Comparison of ENCODE assay signal across 8 mouse cellular contexts in the genomic region with DNA sequence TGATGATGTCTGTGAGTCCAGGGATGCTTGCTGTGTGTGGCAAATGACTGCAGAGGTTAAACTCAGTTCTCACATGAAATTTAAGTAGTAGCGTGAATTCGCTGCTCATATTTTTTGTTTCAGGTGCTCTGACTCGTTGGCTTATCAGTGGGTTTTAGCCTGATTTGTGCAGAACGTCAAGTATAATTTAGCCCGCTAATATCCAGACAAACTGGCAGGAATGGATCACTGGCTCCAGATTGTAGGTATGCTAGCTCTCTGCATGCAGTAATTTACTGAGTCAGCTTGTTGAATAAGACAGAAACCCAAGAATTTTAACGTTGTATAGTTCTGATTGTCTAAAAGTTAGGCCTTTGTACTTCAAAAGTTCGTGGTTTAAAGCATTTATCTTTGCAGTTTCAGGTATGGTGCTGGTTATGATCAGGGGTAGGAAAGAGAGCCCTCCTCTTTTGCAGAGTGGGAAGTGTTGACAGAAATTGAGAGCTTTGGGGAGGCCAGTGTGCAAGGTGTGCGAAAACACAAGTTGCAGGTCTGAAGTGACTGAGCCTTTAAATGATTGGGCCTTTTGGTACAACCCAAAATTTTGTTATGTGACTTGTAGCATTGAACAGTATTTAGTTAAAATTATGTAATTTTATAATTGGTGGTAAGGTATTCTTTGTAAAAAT. TPM values are rescaled to one million over a fixed set of nuclear protein-coding genes. Genes with fewer than 3 reads are reported as not detected.
DNase-seq lines count a peak whose midpoint lies in the region; ATAC-seq and TF ChIP-seq lines count a peak whose summit lies in the region.

No protein-coding gene starts in this region.

- no peak for ATAC-seq in heart, embryonic 13.5 days (ENCODE audit: extremely low read depth, insufficient number of reproducible peaks, low FRiP score, low TSS enrichment)
- no peak for ATAC-seq in forebrain, embryonic 14.5 days
- no peak for ATAC-seq in liver, postnatal 0 days

- no peaks in the 10 kb centered on the region; the same call in 1 of the 2 replicates for H3K36me3 ChIP-seq in heart, embryonic 13.5 days
- peaks cover 38% of the 10 kb centered on the region for H3K36me3 ChIP-seq in E14TG2a.4 (ENCODE audit: insufficient read depth, low read length)
- no peaks in the 10 kb centered on the region for H3K36me3 ChIP-seq in forebrain, embryonic 14.5 days (ENCODE audit: control insufficient read depth, insufficient read depth, low read length)
- 0 out of 2 replicates have a peak, but pooled peaks cover 2% of the 10 kb centered on the region for H3K36me3 ChIP-seq in liver, postnatal 0 days (replicated peaks; ENCODE audit: insufficient read depth, low read length)

- DNase-seq in heart, postnatal 36 days = no peak
- peak; percentile 8 for DNase-seq in forebrain, embryonic 14.5 days (ENCODE audit: low spot score)
- DNase-seq in liver, postnatal 0 days = no peak
- DNase-seq in urinary bladder, postnatal 4 days (ENCODE audit: low spot score in 2 of 2) = no peak
- DNase-seq in right cerebral cortex, postnatal 10 days (ENCODE audit: low spot score in 2 of 2) = no peak
- DNase-seq in spleen, postnatal 36 days (ENCODE audit: low spot score in 2 of 2) = no peak

- no peak for TF ChIP-seq CTCF in E14TG2a.4 (conservative IDR thresholded peaks at IDR 0.05; ENCODE audit: low read length)
- no peak for TF ChIP-seq CTCF in liver, postnatal 0 days (IDR thresholded peaks at IDR 0.05; ENCODE audit: low read depth)

- intact Hi-C loops in heart, postnatal 36 days (cut with DNase I) = loop anchor here (2.0 to 10.0 kb wide), 6 partner anchors 19 to 325 kb away; no protein-coding TSS in a partner anchor

- H3K9me3 ChIP-seq in heart, embryonic 13.5 days = no peaks in the 10 kb centered on the region
- no peaks in the 10 kb centered on the region for H3K9me3 ChIP-seq in E14TG2a.4 (ENCODE audit: low read length)
- H3K9me3 ChIP-seq in forebrain, embryonic 14.5 days (replicated peaks; ENCODE audit: control insufficient read depth, low read length) = no peaks in the 10 kb centered on the region
- H3K9me3 ChIP-seq in liver, postnatal 0 days (ENCODE audit: low read length) = no peaks in the 10 kb centered on the region

- no peak for TF ChIP-seq EP300 in liver, postnatal 0 days (IDR thresholded peaks at IDR 0.05; ENCODE audit: low read depth)

- peaks cover 5% of the 10 kb centered on the region for H3K27me3 ChIP-seq in heart, embryonic 13.5 days (replicated peaks)
- no peaks in the 10 kb centered on the region for H3K27me3 ChIP-seq in E14TG2a.4 (ENCODE audit: insufficient read depth, low read length)
- H3K27me3 ChIP-seq in forebrain, embryonic 14.5 days (replicated peaks; ENCODE audit: control insufficient read depth, insufficient read depth, low read length) = no peaks in the 10 kb centered on the region
- H3K27me3 ChIP-seq in liver, postnatal 0 days (ENCODE audit: insufficient read depth, low read length) = no peaks in the 10 kb centered on the region

- peak overlapping the region; percentile 99 for H3K9ac ChIP-seq in heart, embryonic 13.5 days
- peak overlapping the region; percentile 99 for H3K9ac ChIP-seq in forebrain, embryonic 14.5 days (ENCODE audit: low read length)
- peak overlapping the region; percentile 95 for H3K9ac ChIP-seq in liver, postnatal 0 days (replicated peaks)

- peak overlapping the region; percentile 99 for H3K4me3 ChIP-seq in heart, embryonic 13.5 days
- peak overlapping the region; percentile 93 for H3K4me3 ChIP-seq in E14TG2a.4 (replicated peaks; ENCODE audit: low read length)
- H3K4me3 ChIP-seq in forebrain, embryonic 14.5 days (ENCODE audit: low read depth, low read length) = peak overlapping the region; percentile 98
- H3K4me3 ChIP-seq in liver, postnatal 0 days (ENCODE audit: low read depth, low read length) = peak overlapping the region; percentile 93

- WGBS in heart, embryonic 13.5 days = 3% methylated on average over 8 of the region's 8 CpGs
- 1% methylated on average over 8 of the region's 8 CpGs for WGBS in forebrain, embryonic 14.5 days
- 4% methylated on average over 8 of the region's 8 CpGs for WGBS in liver, postnatal 0 days (ENCODE audit: insufficient replicate concordance)

- H3K4me1 ChIP-seq in heart, embryonic 13.5 days = peaks cover 43% of the 10 kb centered on the region
- peaks cover 55% of the 10 kb centered on the region for H3K4me1 ChIP-seq in E14TG2a.4 (replicated peaks; ENCODE audit: low read depth, low read length)
- H3K4me1 ChIP-seq in forebrain, embryonic 14.5 days (ENCODE audit: control insufficient read depth, insufficient read depth, low read length) = peaks cover 22% of the 10 kb centered on the region
- peaks cover 14% of the 10 kb centered on the region for H3K4me1 ChIP-seq in liver, postnatal 0 days (ENCODE audit: insufficient read depth)

- no peak overlapping the region for H3K27ac ChIP-seq in heart, embryonic 13.5 days (replicated peaks)
- no peak overlapping the region for H3K27ac ChIP-seq in forebrain, embryonic 14.5 days (ENCODE audit: low read depth, low read length)
- peak overlapping the region; percentile 29; the same call in 1 of the 2 replicates for H3K27ac ChIP-seq in liver, postnatal 0 days (ENCODE audit: low read depth)

- peak overlapping the region; percentile 96 for H3K4me2 ChIP-seq in heart, embryonic 13.5 days
- H3K4me2 ChIP-seq in forebrain, embryonic 14.5 days (ENCODE audit: low read length) = peak overlapping the region; percentile 89
- peak overlapping the region; percentile 100 for H3K4me2 ChIP-seq in liver, postnatal 0 days (ENCODE audit: low read depth, low read length)

RNA-seq across cellular contexts. Expression of a gene that starts 2.2 kb away (rescaled TPM):
- 3.9 and 4.3 TPM in 2 replicates for polyA plus RNA-seq in heart, embryonic 13.5 days (2015; fragmentation: Nextera tagmentation; extraction: Ambion mirVana)
- 10 to 100 TPM; 60.3 to 71.1 TPM for total RNA-seq in heart, postnatal 36 days (2021)
- polyA plus RNA-seq in forebrain, embryonic 14.5 days (2014; fragmentation: Nextera tagmentation; extraction: Ambion mirVana) = 15.6 and 18.3 TPM in 2 replicates
- 5.1 and 5.9 TPM in 2 replicates for polyA plus RNA-seq in liver, postnatal 0 days (2015; fragmentation: Nextera tagmentation; extraction: Ambion mirVana)

RNA-seq across cellular contexts. Expression of a gene that starts 19.9 kb away (rescaled TPM):
- polyA plus RNA-seq in heart, embryonic 13.5 days (2015; fragmentation: Nextera tagmentation; extraction: Ambion mirVana) = 52.2 and 59.8 TPM in 2 replicates
- total RNA-seq in heart, postnatal 36 days (2021) = 10 to 100 TPM; 78.8 to 91.7 TPM
- 139 and 143 TPM in 2 replicates for polyA plus RNA-seq in forebrain, embryonic 14.5 days (2014; fragmentation: Nextera tagmentation; extraction: Ambion mirVana)
- polyA plus RNA-seq in liver, postnatal 0 days (2015; fragmentation: Nextera tagmentation; extraction: Ambion mirVana) = 25.9 and 26.0 TPM in 2 replicates
